Mouse (Mus musculus) B cell, adult 2 months (primary cell): ENCODE measurements around the gene Zfp691.

Experiments used
- DNase-seq, 2 experiments: peaks; one replicate each; pipeline ENCODE4 v3.0.0; 2022

Zfp691 gene

DNA sequence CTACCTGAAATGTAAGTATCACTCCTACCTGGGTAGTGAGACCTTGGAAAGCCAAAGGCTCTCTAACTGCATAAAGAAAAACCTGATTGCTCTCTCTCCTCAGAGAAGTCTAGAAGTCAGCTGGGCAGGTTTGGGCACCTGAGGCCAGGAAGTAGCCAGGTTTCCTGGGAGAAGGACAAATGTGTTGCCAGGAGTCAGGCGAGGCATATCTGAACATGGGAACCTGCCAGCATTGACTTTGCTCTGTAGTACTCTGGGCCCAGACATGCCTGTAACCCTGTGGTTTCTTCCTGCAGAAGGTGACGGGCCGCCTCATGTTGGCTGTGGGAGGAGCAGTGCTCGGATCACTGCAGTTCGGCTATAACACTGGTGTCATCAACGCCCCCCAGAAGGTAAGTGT is 53.9 kb downstream of the Zfp691 start:
- DNase-seq = no peak
